Mouse (Mus musculus): ENCODE results near the gene Sh3rf3.

DNA sequence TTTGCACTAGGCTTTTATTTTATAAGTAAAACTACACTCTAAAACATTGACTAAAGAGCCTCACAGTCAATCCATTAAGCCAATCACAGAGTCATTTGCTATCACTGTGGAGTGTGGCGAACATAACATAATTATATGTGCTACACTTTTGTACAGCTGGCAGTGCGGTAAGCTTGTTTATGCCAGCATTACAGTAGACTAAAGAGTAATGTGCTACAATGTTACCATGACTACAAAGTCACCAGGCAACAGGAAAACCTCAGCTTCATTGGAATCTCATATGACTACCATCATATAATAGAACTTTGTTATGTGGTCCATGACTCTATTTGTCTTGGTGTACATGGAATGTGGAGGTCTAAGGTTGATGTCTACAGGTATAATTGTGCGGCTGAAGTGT lies 15.0 kb upstream of the Sh3rf3 start:
- no peak for TF ChIP-seq CTCF (IDR thresholded peaks at IDR 0.05; ENCODE audit: borderline replicate concordance, control insufficient read depth, extremely low read depth, insufficient read depth, low read length, poor library complexity)
- TF ChIP-seq POLR2A (IDR thresholded peaks at IDR 0.05; ENCODE audit: control insufficient read depth, extremely low read depth, insufficient read depth, low read length, poor library complexity): no peak
